Mouse (Mus musculus) CH12.LX (cell line): ENCODE measurements around the gene Slc6a20b. TPM values are rescaled to one million over a fixed set of nuclear protein-coding genes. Genes with fewer than 3 reads are reported as not detected.

ENCODE experiments used
- DNase-seq: peaks from one replicate; pipeline ENCODE4 v3.0.0-alpha.2; 2013; ENCODE audit errors: extremely low read depth
- H3K27ac ChIP-seq: 2 replicates; pipeline ENCODE4 v1.5.1; 2012; ENCODE audit warnings: low read depth, mild to moderate bottlenecking, control low read depth, moderate library complexity; ENCODE audit not compliant: insufficient read depth
- H3K27me3 ChIP-seq: replicated peaks from 2 replicates; pipeline ENCODE3; 2012; ENCODE audit warnings: inconsistent platforms
- H3K36me3 ChIP-seq, 2 experiments: replicated peaks in 1 of 2; 2 replicates each; pipeline versions ENCODE3 to v1.6.1; 2012; ENCODE audit warnings: inconsistent platforms in 1 of 2, low read length in 1 of 2, mild to moderate bottlenecking in 1 of 2, mixed read lengths in 1 of 2, moderate library complexity in 1 of 2; ENCODE audit not compliant: control insufficient read depth in 1 of 2, insufficient read depth in 1 of 2
- H3K4me1 ChIP-seq, 2 experiments: 2 replicates each; pipeline ENCODE4 v1.6.1; 2012; ENCODE audit warnings: inconsistent platforms in 1 of 2, moderate library complexity in 1 of 2; ENCODE audit not compliant: insufficient read depth in 2 of 2, control insufficient read depth in 1 of 2
- H3K4me2 ChIP-seq: 2 replicates; pipeline ENCODE4 v1.6.1; 2012; ENCODE audit warnings: low read depth, mild to moderate bottlenecking, control low read depth; ENCODE audit not compliant: poor library complexity, insufficient read depth, severe bottlenecking
- H3K4me3 ChIP-seq, 3 experiments: fragments of 150-350 bp in 1 of 3; sonication (generic) in 1 of 3; replicated peaks in 1 of 3; 2 replicates each; pipeline versions ENCODE3 to v1.5.1; 2011 to 2012; ENCODE audit warnings: low read depth in 2 of 3, low read length in 2 of 3, mild to moderate bottlenecking in 2 of 3, moderate library complexity in 2 of 3, control low read depth in 1 of 3, improper control_type of control experiment in 1 of 3, inconsistent platforms in 1 of 3, mixed read lengths in 1 of 3; ENCODE audit not compliant: poor library complexity in 1 of 3
- H3K79me2 ChIP-seq: replicated peaks from 2 replicates; pipeline ENCODE4 v1.6.1; 2012; ENCODE audit warnings: mild to moderate bottlenecking, moderate library complexity; ENCODE audit not compliant: control insufficient read depth, poor library complexity, insufficient read depth, severe bottlenecking; ENCODE audit errors: extremely low read depth
- H3K9ac ChIP-seq: 2 replicates; pipeline ENCODE4 v1.6.1; 2012; ENCODE audit warnings: low read depth, mild to moderate bottlenecking, control low read depth, moderate library complexity; ENCODE audit not compliant: insufficient read depth
- H3K9me3 ChIP-seq: replicated peaks from 2 replicates; pipeline ENCODE3; 2012; ENCODE audit warnings: low read length, inconsistent platforms, mixed read lengths
- CHD2 ChIP-seq: IDR thresholded peaks from 2 replicates; pipeline ENCODE4 v1.6.1; 2011; ENCODE audit warnings: low read length, improper control_type of control experiment
- CTCF ChIP-seq, 2 experiments: IDR thresholded peaks in 1 of 2; conservative IDR thresholded peaks in 1 of 2; 2 replicates each; pipeline ENCODE4 v1.5.1; 2011 to 2012; ENCODE audit warnings: low read depth in 2 of 2, low read length in 2 of 2, improper control_type of control experiment in 1 of 2, inconsistent platforms in 1 of 2, mild to moderate bottlenecking in 1 of 2, moderate library complexity in 1 of 2
- E2F4 ChIP-seq: IDR thresholded peaks from 2 replicates; pipeline ENCODE4 v1.6.1; 2011; ENCODE audit warnings: low read depth, low read length, improper control_type of control experiment; ENCODE audit not compliant: insufficient replicate concordance
- ELF1 ChIP-seq: IDR thresholded peaks from 2 replicates; pipeline ENCODE4 v1.6.1; 2014; ENCODE audit warnings: low read depth, mild to moderate bottlenecking, inconsistent platforms, low read length, improper control_type of control experiment
- EP300 ChIP-seq: IDR thresholded peaks from 2 replicates; pipeline ENCODE4 v1.6.1; 2011; ENCODE audit warnings: low read length, improper control_type of control experiment
- ETS1 ChIP-seq: conservative IDR thresholded peaks from 2 replicates; pipeline ENCODE4 v1.6.1; 2012; ENCODE audit warnings: low read depth, mild to moderate bottlenecking, inconsistent platforms, low read length, improper control_type of control experiment, moderate library complexity
- GABPA ChIP-seq: IDR thresholded peaks from 2 replicates; pipeline ENCODE4 v1.6.1; 2012; ENCODE audit warnings: low read depth, low read length, improper control_type of control experiment, inconsistent platforms; ENCODE audit not compliant: insufficient replicate concordance
- HCFC1 ChIP-seq: IDR thresholded peaks from 2 replicates; pipeline ENCODE4 v1.6.1; 2012; ENCODE audit warnings: low read depth, mild to moderate bottlenecking, inconsistent platforms, low read length, improper control_type of control experiment
- IRF4 ChIP-seq: IDR thresholded peaks from 2 replicates; pipeline ENCODE4 v1.6.1; 2014; ENCODE audit warnings: low read depth, mild to moderate bottlenecking, inconsistent platforms, low read length, improper control_type of control experiment
- JUN ChIP-seq: IDR thresholded peaks from 2 replicates; pipeline ENCODE4 v1.6.1; 2011; ENCODE audit warnings: low read depth, mild to moderate bottlenecking, low read length, improper control_type of control experiment, moderate library complexity; ENCODE audit not compliant: insufficient read depth
- MAX ChIP-seq: IDR thresholded peaks from 2 replicates; pipeline ENCODE4 v1.6.1; 2011; ENCODE audit warnings: low read length, improper control_type of control experiment
- MAZ ChIP-seq: IDR thresholded peaks from 2 replicates; pipeline ENCODE4 v1.6.1; 2012; ENCODE audit warnings: low read depth, mild to moderate bottlenecking, inconsistent platforms, low read length, improper control_type of control experiment, moderate library complexity
- MEF2A ChIP-seq: IDR thresholded peaks from 2 replicates; pipeline ENCODE4 v1.6.1; 2014; ENCODE audit warnings: low read depth, mild to moderate bottlenecking, inconsistent platforms, low read length, improper control_type of control experiment, borderline replicate concordance
- MXI1 ChIP-seq: IDR thresholded peaks from 2 replicates; pipeline ENCODE4 v1.6.1; 2011; ENCODE audit warnings: mild to moderate bottlenecking, low read depth, low read length, improper control_type of control experiment
- NRF1 ChIP-seq: IDR thresholded peaks from 2 replicates; pipeline ENCODE4 v1.6.1; 2014; ENCODE audit warnings: low read depth, mild to moderate bottlenecking, inconsistent platforms, low read length, improper control_type of control experiment, moderate library complexity
- PAX5 ChIP-seq: IDR thresholded peaks from 2 replicates; pipeline ENCODE4 v1.6.1; 2012; ENCODE audit warnings: low read length, inconsistent platforms, mixed read lengths
- RAD21 ChIP-seq: IDR thresholded peaks from 2 replicates; pipeline ENCODE4 v1.6.1; 2011; ENCODE audit warnings: low read depth, mild to moderate bottlenecking, low read length, improper control_type of control experiment, moderate library complexity
- SIN3A ChIP-seq: IDR thresholded peaks from 2 replicates; pipeline ENCODE4 v1.6.1; 2012; ENCODE audit warnings: low read length, improper control_type of control experiment, inconsistent platforms
- USF1 ChIP-seq: IDR thresholded peaks from 2 replicates; pipeline ENCODE4 v1.6.1; 2014; ENCODE audit warnings: low read depth, mild to moderate bottlenecking, inconsistent platforms, low read length, improper control_type of control experiment
- USF2 ChIP-seq: conservative IDR thresholded peaks from 2 replicates; pipeline ENCODE4 v1.6.1; 2011; ENCODE audit warnings: low read depth, low read length, improper control_type of control experiment
- ZC3H11A ChIP-seq: IDR thresholded peaks from 2 replicates; pipeline ENCODE4 v1.6.1; 2012; ENCODE audit warnings: low read depth, mild to moderate bottlenecking, inconsistent platforms, low read length, improper control_type of control experiment
- ZKSCAN1 ChIP-seq: IDR thresholded peaks from 2 replicates; pipeline ENCODE4 v1.6.1; 2012; ENCODE audit warnings: low read depth, inconsistent platforms, low read length, improper control_type of control experiment, borderline replicate concordance
- ZMIZ1 ChIP-seq: IDR thresholded peaks from 2 replicates; pipeline ENCODE4 v1.6.1; 2012; ENCODE audit warnings: low read depth, mild to moderate bottlenecking, inconsistent platforms, low read length, improper control_type of control experiment
- dilution Hi-C: fragments of 300-500 bp; cut with MboI; formaldehyde crosslinking; loops from 2 replicates; pipeline ENCODE4 v1.14.3; 2020; ENCODE audit warnings: low sequenced_read_pairs; ENCODE audit not compliant: extremely low pct_unique_long_range_greater_than_20kb, extremely low pct_ligation_motif_present
- in situ Hi-C: fragments of 300-500 bp; cut with MboI; formaldehyde crosslinking; loops from 3 replicates; pipeline ENCODE4 v1.14.3; 2019; ENCODE audit warnings: low sequenced_read_pairs, low pct_ligation_motif_present, low pct_unique_long_range_greater_than_20kb, mixed read lengths
- polyA plus RNA-seq: library from polyadenylated mRNA; unstranded; fragments of >175 nt; gene quantifications from 2 replicates; pipeline ENCODE4 v1.2.1, GENCODE M21; 2012; ENCODE audit warnings: low read depth; ENCODE audit not compliant: insufficient read length
- total RNA-seq, 2 experiments: library from RNA; depleted of rRNA; stranded (reverse); fragments of 300-350 nt in 1 of 2; fragments of >200 nt in 1 of 2; gene quantifications; 2 replicates each; pipeline ENCODE4 v1.2.3; 2012 to 2014

Gene Slc6a20b
- total and polyA plus RNA-seq, 3 experiments: 0.55 TPM; not detected in 2

GRCm38 (mm10) chr9:123596910-123597309 is 35.5 kb downstream of the Slc6a20b start:
- Histone ChIP-seq H3K9me3 (no peaks in the 10 kb centered on the region), H3K36me3 (peaks cover 13 to 41% of the 10 kb centered on the region in 2 experiments), H3K4me2 (no peak overlapping the region), H3K4me1 (no peaks in the 10 kb centered on the region), H3K4me3 (no peak overlapping the region), H3K79me2 (no peaks in the 10 kb centered on the region), H3K9ac (no peak overlapping the region), H3K27me3 (no peaks in the 10 kb centered on the region), H3K27ac (no peak overlapping the region)
- DNase-seq: no peak
- in situ Hi-C loops: no loop called here
- TF ChIP-seq SIN3A: no peak
- TF ChIP-seq JUN: no peak
- TF ChIP-seq CHD2: no peak
- no peak for TF ChIP-seq NRF1
- no peak for TF ChIP-seq ELF1
- TF ChIP-seq ZMIZ1: no peak
- TF ChIP-seq E2F4: no peak
- TF ChIP-seq HCFC1: no peak
- no peak for TF ChIP-seq USF2
- no peak for TF ChIP-seq ETS1
- no peak for TF ChIP-seq PAX5
- TF ChIP-seq EP300: no peak
- no peak for TF ChIP-seq ZC3H11A
- no peak for TF ChIP-seq IRF4
- TF ChIP-seq USF1: no peak
- TF ChIP-seq RAD21: no peak
- no peak for TF ChIP-seq GABPA
- TF ChIP-seq MAX: no peak
- no peak for TF ChIP-seq ZKSCAN1
- TF ChIP-seq CTCF (conservative IDR thresholded peaks at IDR 0.05 in 1 of 2, IDR thresholded peaks at IDR 0.05 in 1 of 2; ENCODE audit: low read depth in 2 of 2, low read length in 2 of 2): no peak
- dilution Hi-C loops: no loop called here

- no peak overlapping the region for H3K4me2 ChIP-seq
- no peak for DNase-seq
- no peaks in the 10 kb centered on the region for H3K9me3 ChIP-seq
- no peaks in the 10 kb centered on the region for H3K27me3 ChIP-seq
- H3K4me3 ChIP-seq: no peak overlapping the region
- dilution Hi-C loops (no loop called here), in situ Hi-C loops (no loop called here)
- TF ChIP-seq MEF2A (no peak), MAZ (no peak), MXI1 (no peak)
- H3K4me1 ChIP-seq: no peaks in the 10 kb centered on the region
- H3K79me2 ChIP-seq: no peaks in the 10 kb centered on the region
- H3K36me3 ChIP-seq: peaks cover 18 to 55% of the 10 kb centered on the region in 2 experiments
- no peak overlapping the region for H3K27ac ChIP-seq
- no peak overlapping the region for H3K9ac ChIP-seq
These were observed 37.2 kb downstream of the Slc6a20b start for GRCm38 (mm10) chr9:123595194-123595593.
